9 mouse cellular contexts compared by ENCODE assay signal in the genomic region with DNA sequence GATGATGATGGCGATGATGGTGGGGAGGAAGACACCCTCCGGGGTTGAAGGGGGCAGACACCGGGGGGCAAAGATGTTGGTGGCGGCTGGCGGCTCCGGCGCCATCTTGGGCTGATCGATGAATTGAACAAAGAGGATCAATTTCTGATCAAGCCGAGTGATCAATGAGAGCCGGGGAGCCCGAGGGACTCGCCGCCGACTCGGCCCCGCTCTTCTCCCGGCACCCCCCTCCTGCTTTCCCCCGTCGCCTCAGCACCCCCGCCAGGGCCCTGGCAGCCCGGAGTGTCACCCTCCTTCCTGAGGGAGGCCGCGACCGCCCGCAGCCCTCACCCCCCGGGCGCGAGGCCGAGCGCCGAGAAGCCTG. TPM values are rescaled to one million over a fixed set of nuclear protein-coding genes. Genes with fewer than 3 reads are reported as not detected.
DNase-seq lines count a peak whose midpoint lies in the region; ATAC-seq and TF ChIP-seq lines count a peak whose summit lies in the region.
"Had no signal": no experiment of that assay in that cellular context is flagged by ENCODE, and none has a peak within 500 bp of the region (broad histone marks: within the 10 kb centered on the region; RNA-seq: fewer than 3 reads in every experiment).

No protein-coding gene starts in this region.

- no peaks in the 10 kb centered on the region for H3K9me3 ChIP-seq in limb, embryonic 12.5 days
- H3K9me3 ChIP-seq in neural tube, embryonic 13.5 days: no peaks in the 10 kb centered on the region

- H3K36me3 ChIP-seq in limb, embryonic 12.5 days: no peaks in the 10 kb centered on the region
- no peaks in the 10 kb centered on the region for H3K36me3 ChIP-seq in neural tube, embryonic 13.5 days
- H3K36me3 ChIP-seq: G1E had no signal

- H3K4me3 ChIP-seq in gastrocnemius, adult 2 months: peak overlapping the region; percentile 96
- H3K4me3 ChIP-seq in embryonic fibroblast, embryonic 13.5 days (ENCODE audit: insufficient read depth, low read length): peak overlapping the region; percentile 89
- peak overlapping the region; percentile 91 for H3K4me3 ChIP-seq in limb, embryonic 12.5 days (replicated peaks)
- peak overlapping the region; percentile 88 for H3K4me3 ChIP-seq in neural tube, embryonic 13.5 days

- ATAC-seq in limb, embryonic 12.5 days (ENCODE audit: insufficient number of reproducible peaks, insufficient read depth, low FRiP score, low TSS enrichment, low read depth): peak; percentile 19; the same call in 1 of the 2 replicates
- ATAC-seq in neural tube, embryonic 13.5 days (ENCODE audit: low read depth): peak; percentile 55

- no peak for TF ChIP-seq CTCF in gastrocnemius, adult 2 months (IDR thresholded peaks at IDR 0.05)
- no peak for TF ChIP-seq CTCF in embryonic fibroblast, embryonic 13.5 days (IDR thresholded peaks at IDR 0.05; ENCODE audit: borderline replicate concordance, insufficient read depth, low read length)

- intact Hi-C loops in gastrocnemius, adult 2 months (cut with DNase I): loop anchor here (1.0 to 5.0 kb wide), 4 partner anchors 57 to 284 kb away; no protein-coding TSS in a partner anchor

- peak overlapping the region; percentile 90 for H3K9ac ChIP-seq in limb, embryonic 12.5 days (replicated peaks)
- H3K9ac ChIP-seq in neural tube, embryonic 13.5 days: peak overlapping the region; percentile 94

- peak overlapping the region; percentile 91 for H3K27ac ChIP-seq in gastrocnemius, adult 2 months
- H3K27ac ChIP-seq in embryonic fibroblast, embryonic 13.5 days (ENCODE audit: insufficient read depth, low read length): peak overlapping the region; percentile 51; the same call in 1 of the 2 replicates
- H3K27ac ChIP-seq in limb, embryonic 12.5 days: peak overlapping the region; percentile 89
- H3K27ac ChIP-seq in neural tube, embryonic 13.5 days (replicated peaks): peak overlapping the region; percentile 98

- no peak for TF ChIP-seq POLR2A in embryonic fibroblast, embryonic 13.5 days (IDR thresholded peaks at IDR 0.05; ENCODE audit: low read depth, low read length)

- peak overlapping the region; percentile 96 for H3K4me2 ChIP-seq in limb, embryonic 12.5 days
- H3K4me2 ChIP-seq in neural tube, embryonic 13.5 days: peak overlapping the region; percentile 99

- no peak for DNase-seq in gastrocnemius, adult 2 months
- DNase-seq in gastrocnemius, adult 8-10 months (ENCODE audit: low spot score in 2 of 2): no peak
- DNase-seq in ovary, postnatal 14 days (ENCODE audit: low spot score): peak; percentile 13
- DNase-seq in ovary, postnatal 36 days (ENCODE audit: low spot score): no peak
- no peak for DNase-seq in T-cell, adult 2 months (ENCODE audit: low spot score)

- under 1% methylated on average over 31 of the region's 31 CpGs for WGBS in limb, embryonic 12.5 days
- WGBS in neural tube, embryonic 13.5 days: 1% methylated on average over 31 of the region's 31 CpGs

- peaks cover 36% of the 10 kb centered on the region for H3K27me3 ChIP-seq in limb, embryonic 12.5 days
- H3K27me3 ChIP-seq in neural tube, embryonic 13.5 days: peaks cover 36% of the 10 kb centered on the region

- H3K4me1 ChIP-seq in embryonic fibroblast, embryonic 13.5 days (ENCODE audit: control insufficient read depth, insufficient read depth, low read length): peaks cover 7% of the 10 kb centered on the region
- peaks cover 44% of the 10 kb centered on the region for H3K4me1 ChIP-seq in limb, embryonic 12.5 days (replicated peaks)
- H3K4me1 ChIP-seq in neural tube, embryonic 13.5 days (replicated peaks): peaks cover 51% of the 10 kb centered on the region

RNA-seq across cellular contexts. Expression of a gene that starts 0.5 kb away (rescaled TPM):
- total RNA-seq in gastrocnemius, adult 2 months (2021): 10 to 100 TPM; 80.9 to 88.2 TPM
- 10 to 100 TPM; 79.2 to 99.7 (median 92.2) TPM for total RNA-seq in gastrocnemius, adult 8-10 months (2022)
- polyA plus RNA-seq in embryonic fibroblast, embryonic 13.5 days (2011; ENCODE audit: insufficient read length, low read depth, missing spikeins): 48.4 and 80.9 TPM in 2 replicates
- 82.3 and 84.4 TPM in 2 replicates for polyA plus RNA-seq in limb, embryonic 12.5 days (2016; fragmentation: Nextera tagmentation; extraction: Ambion mirVana)
- 93.9 and 102 TPM in 2 replicates for polyA plus RNA-seq in neural tube, embryonic 13.5 days (2015; fragmentation: Nextera tagmentation; extraction: Ambion mirVana)
